Mouse (Mus musculus) embryonic facial prominence, embryonic 10.5 days (tissue): Measurements from ENCODE around the gene St3gal3. TPM values are rescaled to one million over a fixed set of nuclear protein-coding genes. Genes with fewer than 3 reads are reported as not detected.

Source experiments
- DNase-seq: peaks from one replicate; pipeline ENCODE4 v3.0.0-alpha.2; 2017; ENCODE audit warnings: low spot score
- H3K27ac ChIP-seq: fragments of 300-500 bp; sonication (generic); replicated peaks from 2 replicates; pipeline ENCODE4 v1.5.1; 2016; ENCODE audit warnings: mild to moderate bottlenecking
- H3K27me3 ChIP-seq: fragments of 300-500 bp; sonication (generic); replicated peaks from 2 replicates; pipeline ENCODE4 v1.6.1; 2016; ENCODE audit warnings: low read depth, mild to moderate bottlenecking; ENCODE audit not compliant: poor library complexity, severe bottlenecking
- H3K36me3 ChIP-seq: fragments of 300-500 bp; sonication (generic); replicated peaks from 2 replicates; pipeline ENCODE4 v1.6.1; 2016; ENCODE audit warnings: mild to moderate bottlenecking, moderate library complexity
- H3K4me1 ChIP-seq: fragments of 300-500 bp; sonication (generic); 2 replicates; pipeline ENCODE4 v1.6.1; 2016
- H3K4me3 ChIP-seq: fragments of 300-500 bp; sonication (generic); 2 replicates; pipeline ENCODE4 v1.5.1; 2016; ENCODE audit warnings: mild to moderate bottlenecking, moderate library complexity
- H3K9me3 ChIP-seq: fragments of 300-500 bp; sonication (generic); 2 replicates; pipeline ENCODE4 v1.6.1; 2016; ENCODE audit warnings: mild to moderate bottlenecking
- WGBS: fragments of 180-500 bp; shearing (Covaris S2); methylation state at CpG from one replicate; pipeline ENCODE4 v1.1.7; 2016; 5-methylcytosine and 5-hydroxymethylcytosine counted together
- polyA plus RNA-seq: library from polyadenylated mRNA; unstranded; fragments of >200 nt; fragmentation: Nextera tagmentation; extraction: Ambion mirVana; gene quantifications from 2 replicates; pipeline ENCODE4 v1.2.1, GENCODE M21; 2016

Gene St3gal3
- polyA plus RNA-seq, 1 experiment from 2014 or later: 7.4 TPM

DNA sequence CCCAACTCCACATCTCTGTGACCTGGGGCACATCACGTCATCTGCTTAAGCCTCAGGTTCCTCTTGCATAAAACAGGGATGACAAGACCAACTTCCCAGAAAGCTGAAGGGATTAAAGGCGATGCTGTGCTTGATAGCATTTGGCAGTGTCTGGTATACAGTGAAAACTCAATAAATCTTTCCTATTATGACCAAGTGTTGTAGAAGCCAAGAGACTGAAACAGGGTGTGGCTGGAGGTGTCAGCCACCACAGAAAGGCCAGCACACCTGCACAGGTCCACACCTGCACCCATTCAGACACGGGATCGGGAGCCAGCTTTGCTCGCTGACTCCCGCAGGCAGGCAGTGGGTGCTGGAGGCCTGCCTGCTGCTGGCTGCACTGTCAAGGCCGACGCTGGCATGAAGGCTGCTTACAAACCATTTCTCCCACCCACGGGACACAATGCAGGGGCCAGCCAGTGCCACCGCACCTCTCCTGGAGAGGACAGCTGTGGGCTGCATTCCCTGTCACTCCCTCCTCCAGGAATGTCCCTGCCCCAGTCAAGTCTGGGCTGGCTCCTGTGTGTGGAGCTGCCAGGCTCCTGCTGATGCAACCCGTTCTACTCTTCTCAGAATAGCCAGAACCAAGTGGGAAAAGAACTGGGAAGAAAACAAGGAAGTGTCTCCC, 187.9 kb downstream of the St3gal3 start:
- Histone ChIP-seq H3K27ac (no peak overlapping the region), H3K36me3 (peaks cover 26% of the 10 kb centered on the region), H3K27me3 (no peaks in the 10 kb centered on the region), H3K4me3 (no peak overlapping the region), H3K4me1 (peaks cover 16% of the 10 kb centered on the region), H3K9me3 (no peaks in the 10 kb centered on the region)
- DNase-seq: no peak
- 90% methylated on average over 11 of the region's 11 CpGs for WGBS

DNA sequence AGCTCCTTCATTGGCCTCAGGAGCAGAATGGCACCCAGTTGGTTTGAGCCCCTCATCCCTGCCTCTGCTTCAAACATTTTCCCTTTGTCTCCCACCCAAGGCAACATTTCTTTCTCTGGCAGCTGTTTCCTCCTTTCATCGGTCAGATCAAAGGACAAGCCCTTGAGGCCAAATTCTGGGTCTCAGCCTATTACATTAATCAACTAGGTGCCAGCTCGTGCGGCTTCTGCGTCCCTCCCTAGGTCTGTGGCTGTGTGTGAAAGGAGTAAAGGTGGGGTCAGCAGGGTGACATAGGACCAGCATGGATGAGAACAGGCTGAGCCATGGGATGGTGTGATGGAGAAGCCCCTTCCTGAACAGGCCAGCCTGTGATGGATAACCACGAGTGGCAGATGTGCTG, 191.4 kb downstream of the St3gal3 start:
- H3K36me3 ChIP-seq: peaks cover 34% of the 10 kb centered on the region
- no peaks in the 10 kb centered on the region for H3K27me3 ChIP-seq
- WGBS: 32% methylated on average over 5 of the region's 5 CpGs
- peaks cover 16% of the 10 kb centered on the region for H3K4me1 ChIP-seq
- H3K4me3 ChIP-seq: no peak overlapping the region
- H3K9me3 ChIP-seq: no peaks in the 10 kb centered on the region
- peak; percentile 19 for DNase-seq
- H3K27ac ChIP-seq: peak overlapping the region; percentile 59

DNA sequence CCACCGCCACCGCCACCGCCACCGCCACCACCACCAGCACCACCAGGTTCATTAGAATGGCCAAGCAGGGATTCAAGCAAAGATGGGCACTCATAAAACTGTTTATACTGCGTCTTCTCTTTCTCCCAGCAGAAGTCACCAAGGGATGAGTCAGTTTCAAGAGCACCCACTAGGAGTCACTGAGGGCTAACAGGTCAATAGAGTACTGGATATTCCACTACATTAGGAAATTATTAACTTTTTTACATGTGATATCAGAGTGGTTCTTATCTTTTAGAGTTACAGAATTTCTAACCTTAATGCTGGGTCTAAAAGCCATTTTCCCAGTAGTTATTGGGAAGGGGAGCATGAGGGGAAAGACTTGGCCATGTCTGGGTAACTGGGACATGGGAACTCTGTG, 197.8 kb downstream of the St3gal3 start:
- no peaks in the 10 kb centered on the region for H3K27me3 ChIP-seq
- no peaks in the 10 kb centered on the region for H3K9me3 ChIP-seq
- no peak overlapping the region for H3K4me3 ChIP-seq
- 95% methylated on average over 5 of the region's 5 CpGs for WGBS
- no peak overlapping the region for H3K27ac ChIP-seq
- peaks cover 36% of the 10 kb centered on the region for H3K36me3 ChIP-seq
- no peaks in the 10 kb centered on the region for H3K4me1 ChIP-seq
- no peak for DNase-seq

GRCm38 (mm10) chr4:117934081-117934480, 200.6 kb downstream of the St3gal3 start:
- H3K27ac ChIP-seq: no peak overlapping the region
- H3K9me3 ChIP-seq: no peaks in the 10 kb centered on the region
- H3K4me3 ChIP-seq: no peak overlapping the region
- whole genome bisulfite sequencing: 90% methylated on average over 4 of the region's 4 CpGs
- H3K4me1 ChIP-seq: peaks cover 13% of the 10 kb centered on the region
- peaks cover 19% of the 10 kb centered on the region for H3K36me3 ChIP-seq
- DNase-seq: no peak
- peaks cover 24% of the 10 kb centered on the region for H3K27me3 ChIP-seq

DNA sequence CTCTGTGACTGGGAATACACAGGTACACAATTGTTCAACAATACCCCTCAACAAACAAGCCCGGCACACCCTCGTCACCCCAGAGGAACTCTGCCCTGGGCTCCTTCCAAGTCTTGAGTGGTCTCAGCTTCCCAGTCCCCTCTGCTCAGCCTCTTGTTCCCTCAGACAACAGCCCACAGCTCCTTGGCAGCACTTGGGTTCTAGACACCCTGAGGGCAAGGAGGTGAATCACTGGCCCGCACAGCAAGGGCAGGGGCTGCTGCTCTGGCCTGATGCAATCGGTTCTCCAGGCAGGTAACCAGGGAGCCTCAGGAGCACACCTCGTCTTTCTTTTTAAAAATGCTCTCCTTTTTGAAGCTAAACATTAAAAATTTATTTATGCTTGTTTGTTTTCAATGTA, 201.5 kb downstream of the St3gal3 start:
- peaks cover 22% of the 10 kb centered on the region for H3K4me1 ChIP-seq
- no peak overlapping the region for H3K27ac ChIP-seq
- DNase-seq: no peak
- peaks cover 32% of the 10 kb centered on the region for H3K27me3 ChIP-seq
- H3K4me3 ChIP-seq: no peak overlapping the region
- H3K36me3 ChIP-seq: peaks cover 17% of the 10 kb centered on the region
- no peaks in the 10 kb centered on the region for H3K9me3 ChIP-seq
- 78% methylated on average over 5 of the region's 5 CpGs for WGBS

GRCm38 (mm10) chr4:117929391-117929881, 205.3 kb downstream of the St3gal3 start, which contains the start of gene Artn:
Gene Artn (minus strand): TSS chr4:117929763.
- Histone ChIP-seq H3K36me3 (peaks cover 4% of the 10 kb centered on the region), H3K4me3 (peak within 1 kb of the TSS; percentile 62), H3K27ac (peak within 1 kb of the TSS; percentile 70), H3K4me1 (peaks cover 42% of the 10 kb centered on the region), H3K9me3 (no peaks in the 10 kb centered on the region), H3K27me3 (peaks cover 70% of the 10 kb centered on the region)
- DNase-seq: peak; percentile 80
- under 1% methylated on average over 33 of the region's 33 CpGs for WGBS

DNA sequence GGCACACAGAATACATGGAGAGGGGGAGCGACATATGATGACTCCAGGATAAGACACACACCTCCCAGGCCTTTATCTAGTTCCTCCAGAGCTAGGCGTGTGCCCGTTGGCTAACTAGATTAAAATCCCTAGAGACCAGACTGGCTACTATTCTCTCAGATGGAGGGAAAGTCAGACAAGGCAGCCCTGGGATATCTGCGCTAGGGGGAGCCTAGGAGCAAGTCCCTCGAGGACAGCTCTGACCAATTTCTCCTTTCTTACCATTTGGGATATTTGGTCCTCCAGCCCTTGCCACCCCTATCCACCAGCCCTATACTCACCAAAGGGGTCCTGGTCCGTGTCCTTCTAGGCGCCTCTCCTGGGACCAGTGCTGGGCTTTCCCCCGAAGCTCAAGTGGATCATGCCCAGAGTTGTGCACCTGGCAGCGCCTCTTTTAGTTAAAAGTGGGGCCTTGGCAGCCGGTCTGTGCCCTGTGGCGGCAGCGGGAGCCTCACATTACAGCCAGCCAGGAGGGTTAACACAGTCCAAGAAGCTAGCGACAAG, 205.9 kb downstream of the St3gal3 start:
- Histone ChIP-seq H3K27ac (peak overlapping the region; percentile 70), H3K9me3 (no peaks in the 10 kb centered on the region), H3K27me3 (peaks cover 77% of the 10 kb centered on the region), H3K4me3 (peak overlapping the region; percentile 62), H3K36me3 (peaks cover 4% of the 10 kb centered on the region), H3K4me1 (peaks cover 42% of the 10 kb centered on the region)
- peak; percentile 56 for DNase-seq
- WGBS: 3% methylated on average over 13 of the region's 13 CpGs

DNA sequence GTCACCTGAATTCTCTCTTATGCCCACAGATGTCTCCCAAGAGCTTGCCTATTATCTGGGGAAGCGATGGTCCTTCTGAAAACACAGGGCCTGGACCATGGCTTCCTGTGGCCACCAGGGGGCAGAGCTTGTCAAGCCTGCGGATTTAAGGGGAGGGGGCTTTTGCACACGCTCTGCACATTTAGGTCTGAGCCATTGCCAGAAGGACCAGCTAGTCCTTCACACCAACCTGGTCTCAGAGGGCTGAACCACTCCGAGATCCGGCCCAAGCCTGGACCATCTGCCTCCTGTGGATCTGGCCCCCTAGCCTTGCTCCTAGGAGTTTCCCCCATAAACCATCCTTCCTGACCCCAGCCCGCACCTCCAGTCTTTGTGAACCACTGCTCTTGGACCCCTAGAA, 206.5 kb downstream of the St3gal3 start:
- Histone ChIP-seq H3K4me1 (peaks cover 42% of the 10 kb centered on the region), H3K27me3 (peaks cover 82% of the 10 kb centered on the region), H3K4me3 (peak overlapping the region; percentile 62), H3K9me3 (no peaks in the 10 kb centered on the region), H3K27ac (no peak overlapping the region), H3K36me3 (peaks cover 4% of the 10 kb centered on the region)
- peak; percentile 83 for DNase-seq
- WGBS: 14% methylated on average over 6 of the region's 6 CpGs

DNA sequence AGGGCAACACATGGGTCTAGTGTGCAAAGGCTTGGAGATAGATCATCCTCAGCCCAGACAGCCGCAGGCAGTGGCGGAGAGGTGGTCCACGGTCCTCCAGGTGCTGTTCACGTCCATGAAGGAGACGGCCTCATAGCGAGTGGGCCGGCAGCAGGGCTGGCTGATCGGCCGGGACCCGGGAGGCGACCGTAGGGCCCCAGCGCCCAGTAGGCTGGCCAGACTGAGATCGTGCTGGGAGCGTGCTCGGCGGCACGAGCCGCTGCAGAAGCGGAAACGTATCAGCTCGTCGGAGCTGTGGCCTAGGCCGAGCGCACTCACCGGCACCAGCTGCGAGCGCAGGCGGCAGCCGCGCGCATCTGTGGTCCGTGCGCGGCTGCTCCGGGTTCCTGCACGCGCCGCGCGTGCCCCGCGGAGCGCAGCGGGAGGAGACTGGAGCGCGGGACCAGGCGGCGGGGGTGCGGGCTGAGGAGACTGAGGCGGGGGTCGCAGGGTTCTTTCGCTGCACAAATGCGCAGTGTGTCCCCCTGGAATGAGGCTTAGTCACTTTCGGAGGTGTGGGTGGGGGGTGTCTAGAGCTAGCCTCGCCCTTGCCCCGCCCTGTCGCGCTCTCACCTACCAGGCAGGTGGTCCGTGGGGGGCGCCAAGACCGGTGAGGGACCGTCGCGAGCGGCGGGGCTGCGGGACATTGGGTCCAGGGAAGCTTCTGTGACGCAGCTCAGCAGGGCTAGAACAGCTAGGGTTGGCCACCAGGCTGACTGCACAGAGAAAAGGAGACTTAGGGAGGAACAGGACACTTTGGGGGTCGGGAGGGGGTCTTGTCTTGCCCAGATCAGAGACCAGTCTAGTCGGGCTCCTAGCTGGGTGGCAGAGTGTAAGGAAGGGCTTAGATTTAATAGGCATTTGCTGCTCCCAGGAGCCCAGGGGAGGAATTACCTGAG, 207.9 kb downstream of the St3gal3 start:
- H3K4me1 ChIP-seq: peaks cover 42% of the 10 kb centered on the region
- H3K9me3 ChIP-seq: no peaks in the 10 kb centered on the region
- H3K27me3 ChIP-seq: peaks cover 96% of the 10 kb centered on the region
- peak overlapping the region; percentile 68 for H3K4me3 ChIP-seq
- peak; percentile 67 for DNase-seq
- peak overlapping the region; percentile 65 for H3K27ac ChIP-seq
- no peaks in the 10 kb centered on the region for H3K36me3 ChIP-seq
- 1% methylated on average over 71 of the region's 71 CpGs for WGBS

- Histone ChIP-seq H3K4me3 (no peak overlapping the region), H3K27me3 (peaks cover 85% of the 10 kb centered on the region), H3K4me1 (peaks cover 37% of the 10 kb centered on the region), H3K36me3 (no peaks in the 10 kb centered on the region), H3K9me3 (no peaks in the 10 kb centered on the region), H3K27ac (no peak overlapping the region)
- DNase-seq: no peak
- 55% methylated on average over 6 of the region's 6 CpGs for WGBS
Measured at GRCm38 (mm10) chr4:117924916-117925315, 209.8 kb downstream of the St3gal3 start.

GRCm38 (mm10) chr4:117923450-117923849, 211.3 kb downstream of the St3gal3 start:
- H3K4me3 ChIP-seq: no peak overlapping the region
- no peaks in the 10 kb centered on the region for H3K36me3 ChIP-seq
- 61% methylated on average over 2 of the region's 2 CpGs for WGBS
- H3K27me3 ChIP-seq: peaks cover 70% of the 10 kb centered on the region
- H3K9me3 ChIP-seq: no peaks in the 10 kb centered on the region
- DNase-seq: no peak
- peaks cover 23% of the 10 kb centered on the region for H3K4me1 ChIP-seq
- H3K27ac ChIP-seq: no peak overlapping the region

DNA sequence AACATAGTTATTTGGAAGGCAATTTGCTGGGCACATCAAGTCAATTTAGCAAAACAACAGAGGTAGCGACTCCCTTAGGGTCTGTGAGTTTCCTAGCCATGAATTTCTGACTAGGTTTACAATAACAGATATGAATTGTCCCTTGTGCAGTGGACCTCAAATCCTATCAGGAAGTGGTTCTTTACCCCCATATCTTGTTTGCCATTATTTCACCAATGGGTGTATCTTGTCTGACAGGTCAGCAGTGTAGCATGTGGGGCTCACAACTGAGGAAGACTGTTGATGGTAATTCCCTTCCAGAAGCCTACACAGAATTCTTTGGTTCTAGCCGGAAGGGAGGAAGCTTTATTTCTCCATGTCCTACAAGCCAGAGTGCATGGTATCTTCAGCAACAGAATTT, 213.4 kb downstream of the St3gal3 start:
- Histone ChIP-seq H3K27me3 (peaks cover 49% of the 10 kb centered on the region), H3K36me3 (no peaks in the 10 kb centered on the region), H3K4me3 (no peak overlapping the region), H3K27ac (no peak overlapping the region), H3K4me1 (peaks cover 2% of the 10 kb centered on the region), H3K9me3 (no peaks in the 10 kb centered on the region)
- 91% methylated on average over 2 of the region's 2 CpGs for WGBS
- no peak for DNase-seq
